Mouse (Mus musculus) brain, embryonic 14.5 days (tissue): ENCODE measurements at regions not wholly inside any gene's neighbourhood (a gene's known extent, or its start where the extent isn't known, plus 50 kb on each side); places are given as distances from the start of the nearest gene placed in this dataset.
A peak's percentile ranks its signal among the peaks of the same experiment; 100 is the strongest.

ENCODE experiments used
- DNase-seq: peaks from one replicate; pipeline ENCODE4 v3.0.0-alpha.2; 2011; ENCODE audit warnings: low read depth
- CTCF ChIP-seq: fragments of 200-500 bp; IDR thresholded peaks from 2 replicates; pipeline ENCODE4 v1.5.1; 2012; ENCODE audit warnings: inconsistent platforms, mild to moderate bottlenecking, moderate library complexity, borderline replicate concordance; ENCODE audit not compliant: insufficient read depth, insufficient read length; ENCODE audit errors: extremely low read depth
- POLR2A ChIP-seq: fragments of 200-500 bp; IDR thresholded peaks from 2 replicates; pipeline ENCODE4 v1.6.1; 2012; ENCODE audit warnings: mild to moderate bottlenecking, inconsistent platforms, borderline replicate concordance; ENCODE audit not compliant: poor library complexity, insufficient read depth, insufficient read length, severe bottlenecking; ENCODE audit errors: extremely low read depth

DNA sequence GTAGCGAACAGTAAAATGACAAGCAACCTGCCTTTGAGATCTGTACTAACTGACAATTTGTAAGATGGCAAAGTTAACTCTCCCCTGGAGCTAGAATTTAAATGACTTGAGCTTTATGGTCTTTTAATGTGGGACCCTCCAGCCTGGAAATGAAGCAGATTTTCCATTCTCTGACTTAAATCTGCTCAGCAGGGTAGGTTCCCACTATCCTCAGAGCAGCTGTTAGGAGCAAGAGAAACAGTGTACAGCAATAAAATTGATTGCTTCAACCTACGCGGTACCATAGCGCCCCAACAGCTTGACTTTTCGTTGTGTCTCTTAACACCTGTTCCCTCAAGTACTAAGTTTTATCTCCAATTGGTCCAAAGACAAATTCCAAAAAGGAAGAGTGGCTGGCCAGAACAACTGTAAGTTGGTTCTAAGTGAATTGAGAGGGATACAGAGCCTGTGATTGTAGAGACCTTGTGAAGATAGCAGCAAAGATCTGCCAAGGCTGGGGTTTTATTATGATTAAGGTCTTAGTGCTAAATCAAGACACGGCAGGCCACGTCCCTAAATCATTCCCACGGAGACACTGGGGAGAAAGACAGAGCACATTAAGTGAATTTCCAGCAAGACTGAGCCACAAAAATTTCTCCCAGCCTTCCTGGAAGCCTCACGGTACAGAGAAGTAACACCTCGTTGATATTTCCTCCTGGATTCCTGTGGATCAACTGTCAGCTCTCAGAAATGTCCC, 230.1 kb downstream of the Pros1 start:
- peak; percentile 75 for DNase-seq
- TF ChIP-seq POLR2A (no peak), CTCF (no peak)

DNA sequence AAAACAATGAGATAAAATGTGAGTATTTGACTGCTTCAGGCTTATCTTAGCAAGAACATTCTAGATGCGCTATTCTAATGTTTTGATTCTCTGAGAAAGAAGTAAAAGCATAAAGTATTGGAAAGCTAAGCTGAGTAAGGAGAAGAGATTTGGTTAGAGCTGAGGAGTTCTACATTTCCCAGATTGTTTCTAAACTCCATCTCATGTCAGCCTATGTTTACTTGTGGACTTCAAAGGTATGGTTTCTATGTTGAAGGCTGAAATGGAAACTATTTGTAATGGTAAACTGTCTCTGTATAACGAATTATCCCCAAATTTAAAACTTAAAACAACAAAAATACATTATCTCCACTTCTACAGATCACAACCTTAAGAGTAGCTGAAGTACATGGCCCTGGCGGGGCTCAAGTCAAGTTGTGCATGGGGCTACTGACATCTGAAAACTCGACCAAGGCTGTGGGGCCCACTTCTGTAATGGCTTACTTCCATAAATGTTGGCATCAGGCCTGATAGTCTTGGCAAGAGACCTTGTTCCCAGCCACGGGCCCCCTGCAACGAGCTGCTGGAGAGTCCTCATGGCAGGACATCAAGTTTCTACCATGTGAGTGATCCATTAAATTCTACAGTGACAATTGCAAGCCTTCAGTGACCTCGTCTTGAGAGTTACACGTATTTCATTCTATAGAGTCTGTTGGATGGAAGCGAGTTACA, 232.1 kb downstream of the Pros1 start:
- TF ChIP-seq POLR2A (no peak), CTCF (no peak)

DNA sequence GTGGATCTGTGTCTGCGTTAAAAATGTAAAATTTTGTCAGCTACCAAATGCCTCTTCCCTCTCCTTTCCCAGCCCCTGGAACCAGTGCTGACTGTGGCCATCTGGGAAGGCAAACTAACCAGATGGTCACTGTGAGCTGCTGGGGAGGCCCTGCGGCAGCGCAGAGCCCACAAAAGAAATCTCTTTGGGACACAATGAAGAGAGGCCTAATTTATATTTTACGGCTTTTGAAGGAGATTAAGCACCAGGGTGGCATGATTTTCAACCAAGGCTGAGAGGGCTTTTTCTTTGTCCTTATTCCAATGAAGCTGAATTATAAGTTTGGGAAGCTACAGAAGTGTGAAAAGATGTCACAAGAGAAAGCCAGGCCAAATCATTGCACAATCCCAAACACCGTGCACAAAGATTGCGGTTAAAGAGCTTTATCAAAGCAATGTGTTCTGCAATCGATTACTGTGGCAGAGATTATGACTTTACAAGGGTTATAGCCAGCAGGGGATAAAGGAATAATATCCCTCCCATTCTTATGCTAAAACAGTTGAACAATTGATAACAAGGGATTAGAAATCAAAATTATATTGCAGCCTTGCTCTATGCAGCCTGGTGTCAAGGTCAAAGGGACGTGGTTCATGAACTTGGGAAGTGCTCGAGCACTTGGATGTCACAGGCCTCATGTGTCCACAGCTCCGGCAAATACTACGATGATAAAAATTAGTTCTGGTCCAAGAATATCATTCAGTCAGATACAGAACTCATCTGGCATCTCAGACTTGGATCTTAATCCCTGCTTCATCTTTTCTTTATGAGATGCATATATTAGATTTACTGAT, 237.6 kb downstream of the Pros1 start:
- no peak for TF ChIP-seq POLR2A
- no peak for TF ChIP-seq CTCF
- DNase-seq, result peak; percentile 94

More for the DNA sequence above, 232.1 kb downstream of the Pros1 start:
- peak; percentile 53 for DNase-seq

DNA sequence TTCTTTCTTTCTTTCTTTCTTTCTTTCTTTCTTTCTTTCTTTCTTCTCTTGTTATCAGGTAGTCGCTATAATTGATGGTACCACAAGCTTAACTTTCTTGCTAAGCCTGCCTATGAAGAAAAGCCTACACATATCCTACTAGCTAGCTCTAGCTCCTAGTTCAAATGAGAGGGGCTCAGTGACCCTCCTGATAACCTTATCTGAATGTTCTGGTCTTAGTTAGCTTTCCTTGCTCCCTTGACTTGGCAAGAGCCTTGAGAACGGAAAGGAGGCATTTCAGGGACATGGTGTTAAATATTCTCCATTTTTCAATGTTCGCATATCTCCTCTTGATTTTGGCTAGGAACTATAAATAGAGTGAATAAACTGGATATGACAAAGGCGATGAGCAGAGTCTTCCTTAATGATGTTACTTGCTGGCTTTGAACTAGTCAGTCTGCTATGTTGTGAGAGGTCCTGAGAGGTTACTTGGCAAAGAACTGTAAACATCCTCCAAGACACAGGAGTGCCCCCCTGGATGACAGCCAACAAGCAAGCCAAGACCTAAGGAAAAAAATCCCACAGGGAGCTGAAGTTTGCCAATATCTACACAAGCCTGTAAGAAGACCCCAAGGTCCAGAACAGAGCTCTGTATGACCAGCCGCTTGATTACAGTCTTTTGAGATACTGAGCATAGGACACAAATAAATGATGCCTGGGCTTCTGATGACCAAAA, 240.2 kb downstream of the Pros1 start:
- peak; percentile 42 for DNase-seq

DNA sequence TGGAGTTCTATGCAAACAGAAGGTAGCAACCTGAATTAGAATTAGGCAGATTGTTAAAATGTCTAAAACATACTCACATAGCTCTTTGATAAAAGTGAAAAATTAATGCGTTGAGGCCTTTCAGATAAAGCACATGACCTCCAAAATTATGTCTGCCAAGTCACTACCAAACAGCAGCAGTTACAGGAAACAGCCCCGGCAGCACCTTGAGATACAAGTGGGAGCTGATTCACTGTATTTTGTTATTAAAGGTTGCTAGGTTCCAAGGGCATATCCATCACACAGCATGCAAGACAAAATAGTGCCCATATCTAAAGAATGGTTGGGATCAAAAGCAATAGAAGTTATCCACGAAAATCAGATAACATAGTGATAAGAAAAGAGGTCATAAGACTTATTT, 248.3 kb downstream of the Pros1 start:
- no peak for TF ChIP-seq POLR2A
- no peak for TF ChIP-seq CTCF
- DNase-seq, result no peak

More for the DNA sequence above, 240.2 kb downstream of the Pros1 start:
- TF ChIP-seq POLR2A (no peak), CTCF (no peak)

DNA sequence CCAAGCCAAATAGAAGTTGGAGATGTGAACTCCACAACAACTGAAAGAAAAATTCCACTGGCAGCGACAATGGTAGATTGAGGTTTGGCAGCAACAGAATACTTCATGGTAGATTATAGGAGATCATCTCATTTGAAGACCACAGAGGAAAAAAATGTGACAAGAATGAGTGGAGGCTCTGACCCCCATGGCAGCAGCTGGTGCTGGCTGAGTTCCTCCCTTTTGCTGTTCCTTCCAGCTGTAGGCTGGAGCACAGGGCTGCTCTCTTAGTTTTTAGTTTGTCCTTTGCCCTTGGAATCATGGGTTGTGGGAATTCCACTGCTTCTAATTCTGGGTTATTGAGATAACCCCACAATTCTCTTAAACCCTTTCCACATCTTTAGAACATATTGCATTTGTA, 248.8 kb downstream of the Pros1 start:
- no peak for DNase-seq
- no peak for TF ChIP-seq POLR2A
- no peak for TF ChIP-seq CTCF

DNA sequence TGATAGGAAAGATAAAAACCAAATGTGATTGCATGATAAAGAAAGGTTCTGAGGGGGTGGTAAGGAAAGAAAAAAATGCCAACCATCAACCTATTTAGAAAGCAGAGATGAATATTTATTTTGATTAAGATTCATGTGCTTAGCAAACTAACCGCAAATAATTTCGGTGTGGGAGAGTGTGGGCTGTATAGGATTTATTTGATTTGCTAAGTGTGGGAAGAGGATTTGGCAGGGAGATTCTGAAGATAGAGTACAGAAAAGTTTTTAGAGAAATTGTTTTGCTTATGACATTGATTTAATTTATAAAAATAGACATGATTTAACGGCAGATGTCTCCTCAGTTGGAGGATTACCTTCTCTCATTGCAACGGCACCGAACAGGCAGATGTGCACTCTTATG, 250.3 kb downstream of the Pros1 start:
- no peak for TF ChIP-seq CTCF
- no peak for TF ChIP-seq POLR2A
- no peak for DNase-seq

DNA sequence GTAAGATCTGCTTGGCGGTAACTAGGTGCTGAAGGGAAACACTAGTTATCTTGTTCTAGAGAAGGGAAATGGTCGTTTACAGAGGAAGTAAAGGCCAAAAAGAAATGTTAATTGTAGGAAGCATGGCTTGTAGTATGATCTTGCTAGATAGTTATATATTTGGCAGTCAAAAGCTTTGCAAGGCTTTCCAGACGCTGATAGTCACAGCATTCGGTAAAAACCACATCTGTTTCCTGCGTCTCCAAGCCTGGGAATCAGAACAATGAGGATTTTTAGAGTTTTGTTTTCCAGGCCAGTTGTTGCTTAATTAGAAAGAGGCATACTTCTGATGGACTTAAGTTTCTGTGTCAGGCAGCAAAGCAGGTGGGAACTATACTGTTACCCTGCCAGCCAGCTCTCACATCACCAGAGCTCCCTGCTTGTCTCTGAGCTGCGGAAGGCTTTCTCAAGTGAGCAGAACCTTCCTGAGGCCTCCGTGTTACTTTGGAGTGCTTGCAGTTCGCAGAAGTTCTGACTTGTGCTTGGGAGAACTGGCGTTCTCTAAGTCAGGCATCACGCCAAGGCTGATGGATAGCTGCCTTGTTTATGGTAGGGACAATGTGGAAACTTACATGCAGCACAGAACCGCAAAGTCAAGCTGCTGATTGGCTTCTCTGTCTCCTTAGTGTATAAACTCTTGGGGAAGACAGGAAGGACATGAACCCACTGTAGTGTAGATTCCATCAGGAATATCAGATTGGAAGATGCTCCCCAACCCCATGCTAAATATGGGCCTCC, 251.0 kb downstream of the Pros1 start:
- no peak for DNase-seq
- TF ChIP-seq POLR2A (no peak), CTCF (no peak)

DNA sequence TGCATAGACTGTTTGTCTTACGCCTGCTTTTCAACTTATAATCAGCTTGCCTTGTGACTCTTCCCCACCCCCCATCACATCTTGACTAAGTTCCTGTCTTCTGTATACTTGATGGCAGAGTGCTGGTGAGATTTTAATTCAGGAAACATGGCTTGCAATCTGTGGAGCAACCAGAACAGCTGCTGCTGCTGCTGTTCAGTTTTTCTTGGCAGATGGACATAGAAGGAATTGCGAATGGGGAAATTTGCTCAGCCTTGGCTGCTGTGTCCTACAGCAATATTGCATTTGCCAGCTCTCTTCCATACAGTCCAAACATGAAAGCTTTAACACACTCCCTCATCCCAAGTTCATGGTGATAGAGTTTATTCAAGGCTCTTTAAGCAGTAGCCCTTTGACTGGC, 262.3 kb downstream of the Pros1 start:
- no peak for TF ChIP-seq CTCF
- no peak for TF ChIP-seq POLR2A
- peak; percentile 93 for DNase-seq

DNA sequence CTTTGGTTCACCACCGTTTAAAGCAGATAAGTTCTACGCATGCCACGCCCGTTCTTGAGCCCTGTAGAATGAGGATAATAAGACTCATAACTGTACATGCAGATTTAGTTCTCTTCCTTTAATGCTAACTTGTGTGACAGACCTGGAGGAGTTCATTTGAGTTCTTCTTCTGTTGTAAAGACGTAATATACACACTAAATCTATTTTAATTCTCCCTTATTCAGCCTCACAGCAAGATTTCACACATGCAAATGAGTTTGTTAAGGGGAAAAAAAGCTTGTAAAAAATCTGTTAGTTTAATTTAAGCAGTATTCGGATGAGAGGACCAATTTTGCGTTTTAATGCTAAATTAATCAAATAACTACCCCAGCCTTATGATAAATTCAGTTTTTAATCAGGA, 264.6 kb downstream of the Pros1 start:
- TF ChIP-seq CTCF, result no peak
- no peak for TF ChIP-seq POLR2A
- peak; percentile 60 for DNase-seq

DNA sequence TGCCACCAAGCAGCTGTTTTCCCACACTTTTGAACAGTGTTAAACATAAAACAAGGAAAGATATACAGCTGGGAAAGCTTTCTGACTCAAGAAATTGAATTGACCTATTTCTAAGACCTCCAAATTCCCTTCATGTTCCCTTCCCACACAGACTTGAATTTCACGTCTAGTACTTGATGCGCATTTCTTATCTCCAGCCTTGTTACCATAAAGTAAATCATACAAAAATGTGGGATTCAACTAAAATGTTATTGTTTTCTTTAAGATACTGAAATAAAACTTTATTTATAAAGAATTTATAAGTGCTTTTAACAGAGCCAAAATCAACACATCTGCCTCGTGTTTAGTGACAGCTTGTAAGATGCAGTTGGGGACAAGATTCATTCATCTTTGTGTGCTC, 289.7 kb downstream of the Pros1 start:
- no peak for DNase-seq
- TF ChIP-seq CTCF (no peak), POLR2A (no peak)
